Mouse (Mus musculus) gastrocnemius, adult 18-20 months (tissue): ENCODE results near the gene Fbxo39. TPM values are rescaled to one million over a fixed set of nuclear protein-coding genes. Genes with fewer than 3 reads are reported as not detected.

Experiments used
- DNase-seq: peaks from one replicate; pipeline ENCODE4 v3.0.0; 2021; ENCODE audit warnings: low spot score
- total RNA-seq, 2 experiments: library from RNA; stranded (reverse); gene quantifications; 2 replicates each; pipeline ENCODE4 v1.2.3; 2021

Gene Fbxo39
- total RNA-seq, 2 experiments from 2014 or later = not detected

DNA sequence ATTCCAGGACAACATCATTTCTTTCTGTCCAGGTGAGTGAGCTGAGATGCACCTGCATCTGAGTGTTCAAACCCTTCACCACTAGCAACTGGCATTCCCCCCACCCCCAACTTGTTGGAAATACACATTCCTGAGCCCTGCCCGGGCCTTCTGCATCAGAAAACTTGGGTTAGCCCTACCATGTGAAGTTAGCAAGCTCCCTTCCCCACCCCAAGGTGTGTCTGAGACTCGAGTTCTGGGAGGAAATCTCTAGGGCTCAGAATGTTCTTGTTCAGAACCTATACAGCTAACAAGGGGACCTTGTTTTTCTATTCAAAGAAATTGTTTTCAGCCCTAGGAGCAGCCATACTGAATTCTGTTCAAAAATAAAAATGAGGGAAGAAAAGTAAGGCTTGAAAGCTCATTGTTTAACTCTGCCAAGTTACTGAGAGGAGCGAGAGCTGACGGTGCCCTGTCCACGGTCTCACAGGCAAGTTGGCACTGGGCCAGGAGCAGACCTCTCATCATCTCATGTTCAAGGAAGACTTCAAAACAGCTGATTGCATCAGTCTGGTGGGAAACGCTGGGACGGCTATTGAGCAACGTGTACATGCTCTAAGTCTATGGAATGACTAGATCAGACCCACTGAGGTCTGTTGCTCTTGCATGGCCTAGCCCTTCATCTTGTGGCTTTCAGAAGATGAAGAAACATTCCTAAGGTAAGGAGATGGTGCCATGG, 49.4 kb downstream of the Fbxo39 start:
- DNase-seq = no peak

DNA sequence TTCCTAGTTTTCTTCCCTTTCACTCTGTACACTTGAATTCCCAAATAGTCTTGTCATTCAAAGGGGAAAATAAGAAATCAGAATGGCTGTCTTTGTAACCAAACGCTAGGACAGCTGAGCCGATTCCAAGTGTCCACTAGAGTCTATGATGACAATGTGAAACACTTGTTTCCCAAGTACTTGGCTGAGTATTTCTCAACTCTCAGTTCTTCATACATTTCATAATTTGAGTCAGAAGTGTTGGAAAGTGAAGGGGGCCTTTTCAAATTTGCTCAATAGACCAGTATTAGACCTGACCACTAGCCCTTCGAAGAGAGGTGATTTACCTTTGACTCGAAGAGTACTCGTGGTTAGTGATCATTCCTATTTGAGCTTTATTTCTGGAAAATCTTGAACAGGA, 50.3 kb downstream of the Fbxo39 start:
- DNase-seq = no peak

DNA sequence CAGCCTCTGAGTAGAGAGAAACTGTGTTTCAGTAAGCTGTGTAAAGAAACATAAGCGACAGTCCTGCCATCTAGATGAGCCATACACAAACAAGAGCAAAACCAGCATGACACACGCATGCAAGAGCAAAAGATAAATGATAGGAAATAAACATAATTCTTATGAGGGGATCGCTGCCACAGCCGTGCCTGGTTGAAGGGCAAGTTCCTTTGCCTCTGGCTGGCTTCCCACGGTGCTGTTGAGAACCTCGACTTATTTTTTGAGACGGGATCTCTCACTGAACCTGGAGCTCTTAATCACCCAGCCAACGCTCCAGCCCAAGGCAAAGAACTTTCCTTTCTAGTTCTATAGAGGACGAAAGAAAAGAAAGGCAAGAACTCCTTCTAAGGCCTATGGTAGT, 51.9 kb downstream of the Fbxo39 start:
- DNase-seq = no peak

DNA sequence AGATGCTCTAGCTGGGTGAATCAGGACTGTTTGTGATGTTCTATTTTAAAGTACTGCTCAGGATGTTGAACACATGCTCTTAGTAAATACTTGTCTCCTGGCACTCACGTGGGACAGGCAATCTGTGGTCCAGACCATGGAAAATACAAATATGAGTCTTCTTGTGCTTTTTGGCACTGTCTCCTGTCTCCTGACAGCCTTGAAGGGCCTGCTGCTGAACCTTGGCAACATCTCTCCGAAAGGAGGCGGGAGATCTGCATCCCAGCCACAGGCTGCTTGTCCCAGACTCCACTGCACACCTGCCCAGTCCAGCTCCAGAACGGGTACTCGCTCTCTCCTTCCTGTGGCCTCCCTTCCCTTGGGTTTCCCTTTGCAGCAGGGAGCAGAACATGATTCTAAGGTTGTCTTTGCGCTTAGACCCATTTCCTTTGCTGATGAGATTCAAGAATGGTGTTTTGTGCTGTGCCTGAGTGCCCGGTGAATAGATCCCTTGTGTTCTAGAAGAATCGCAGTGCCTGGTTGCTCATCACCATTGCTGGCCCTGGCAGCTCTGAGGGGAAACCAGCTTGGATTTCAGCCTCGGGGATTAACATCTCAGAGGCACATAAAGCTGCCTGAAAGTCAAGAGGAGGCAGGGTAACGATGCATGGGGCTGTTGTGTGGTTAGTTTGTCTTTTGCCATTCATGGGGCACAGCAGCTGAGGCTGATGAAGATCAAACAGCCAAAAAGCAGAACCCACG, 53.9 kb downstream of the Fbxo39 start:
- no peak for DNase-seq

Other genes with a start within 250 kb of the Fbxo39 start
- 1 to 10 TPM; 2.0 to 2.3 TPM for gene Pitpnm3, start 178.7 kb upstream of the Fbxo39 start, total RNA-seq
- gene Gm43951, start 107.6 kb upstream of the Fbxo39 start, total RNA-seq = under 1 TPM; 0.09 to 0.17 TPM
- 1 to 10 TPM in 1 of 2 experiments, under 1 TPM in 1; 0.83 to 1.0 TPM for gene 4933427D14Rik, start 107.0 kb upstream of the Fbxo39 start, total RNA-seq
- 10 to 100 TPM; 31.7 to 34.4 TPM for gene Txndc17, start 106.9 kb upstream of the Fbxo39 start, total RNA-seq
- gene Med31, start 98.9 kb upstream of the Fbxo39 start, total RNA-seq = 1 to 10 TPM; 6.9 to 7.1 TPM
- not detected for gene Slc13a5, start 47.2 kb upstream of the Fbxo39 start, total RNA-seq
- gene Xaf1, start 12.8 kb upstream of the Fbxo39 start, total RNA-seq = 1 to 10 TPM; 2.3 to 2.8 TPM
- gene Tekt1, start 48.0 kb downstream of the Fbxo39 start, total RNA-seq = 1 to 10 TPM; 1.6 to 3.4 TPM
- gene Smtnl2, start 97.3 kb downstream of the Fbxo39 start, total RNA-seq = 100 to 1,000 TPM; 311 to 327 TPM
- gene Ggt6, start 121.1 kb downstream of the Fbxo39 start, total RNA-seq = 1 to 10 TPM; 2.1 to 2.3 TPM
- 10 to 100 TPM; 54.7 to 63.3 TPM for gene Mybbp1a, start 126.9 kb downstream of the Fbxo39 start, total RNA-seq
- 10 to 100 TPM; 26.5 to 42.7 TPM for gene Spns2, start 175.5 kb downstream of the Fbxo39 start, total RNA-seq
- gene Spns3, start 236.1 kb downstream of the Fbxo39 start, total RNA-seq = under 1 TPM; 0.19 to 0.39 TPM